Mouse (Mus musculus) kidney, postnatal 0 days (tissue): Measurements from ENCODE around the gene Ppp6r1. TPM values are rescaled to one million over a fixed set of nuclear protein-coding genes. Genes with fewer than 3 reads are reported as not detected.

Experiments used
- polyA plus RNA-seq: library from polyadenylated mRNA; unstranded; fragments of >200 nt; fragmentation: Nextera tagmentation; extraction: Ambion mirVana; gene quantifications from 2 replicates; pipeline ENCODE4 v1.2.1, GENCODE M21; 2015

The Ppp6r1 gene
- polyA plus RNA-seq, 1 experiment from 2014 or later, result 5.1 TPM

Other genes starting within 250 kb of the Ppp6r1 start
- 24.3 and 26.5 TPM in 2 replicates for gene Rdh13, start 213.4 kb downstream of the Ppp6r1 start, polyA plus RNA-seq
- 5.8 and 12.8 TPM in 2 replicates for gene Eps8l1, start 198.3 kb downstream of the Ppp6r1 start, polyA plus RNA-seq
- gene Ppp1r12c, start 157.3 kb downstream of the Ppp6r1 start, polyA plus RNA-seq, result 31.3 and 33.8 TPM in 2 replicates
- gene Tnnt1, start 142.6 kb downstream of the Ppp6r1 start, polyA plus RNA-seq, result 10.8 and 15.2 TPM in 2 replicates
- gene Tnni3, start 134.8 kb downstream of the Ppp6r1 start, polyA plus RNA-seq, result 5.6 and 6.3 TPM in 2 replicates
- gene Dnaaf3, start 126.6 kb downstream of the Ppp6r1 start, polyA plus RNA-seq, result 2.0 and 2.5 TPM in 2 replicates
- 6.4 and 6.6 TPM in 2 replicates for gene Syt5, start 111.5 kb downstream of the Ppp6r1 start, polyA plus RNA-seq
- gene Ptprh, start 55.0 kb downstream of the Ppp6r1 start, polyA plus RNA-seq, result 0.13 and 0.31 TPM in 2 replicates
- 0.56 and 0.80 TPM in 2 replicates for gene Tmem86b, start 27.6 kb downstream of the Ppp6r1 start, polyA plus RNA-seq
- 99.7 and 99.9 TPM in 2 replicates for gene Hspbp1, start 26.0 kb upstream of the Ppp6r1 start, polyA plus RNA-seq
- gene Brsk1, start 31.6 kb upstream of the Ppp6r1 start, polyA plus RNA-seq, result 0.71 and 0.78 TPM in 2 replicates
- 0.06 and 0.12 TPM in 2 replicates for gene Tmem150b, start 66.2 kb upstream of the Ppp6r1 start, polyA plus RNA-seq
- gene Kmt5c, start 81.1 kb upstream of the Ppp6r1 start, polyA plus RNA-seq, result 61.2 and 64.8 TPM in 2 replicates
- gene Cox6b2, start 94.1 kb upstream of the Ppp6r1 start, polyA plus RNA-seq, result 70.7 and 84.0 TPM in 2 replicates
- gene Fam71e2, start 112.3 kb upstream of the Ppp6r1 start, polyA plus RNA-seq, result not detected in 2 replicates
- gene Il11, start 123.8 kb upstream of the Ppp6r1 start, polyA plus RNA-seq, result 0.14 and 0.20 TPM in 2 replicates
- gene Tmem190, start 123.9 kb upstream of the Ppp6r1 start, polyA plus RNA-seq, result 0.70 TPM in 1 of 2 replicates, not detected in the other
- gene Tmem238, start 130.6 kb upstream of the Ppp6r1 start, polyA plus RNA-seq, result 35.9 and 40.4 TPM in 2 replicates
- 453 and 480 TPM in 2 replicates for gene Rpl28, start 133.9 kb upstream of the Ppp6r1 start, polyA plus RNA-seq
- 198 and 203 TPM in 2 replicates for gene Ube2s, start 153.6 kb upstream of the Ppp6r1 start, polyA plus RNA-seq
- gene Shisa7, start 185.7 kb upstream of the Ppp6r1 start, polyA plus RNA-seq, result 0.62 and 0.67 TPM in 2 replicates
- gene Isoc2b, start 211.2 kb upstream of the Ppp6r1 start, polyA plus RNA-seq, result 11.0 and 12.4 TPM in 2 replicates
- gene Isoc2a, start 218.1 kb upstream of the Ppp6r1 start, polyA plus RNA-seq, result 0.72 and 0.77 TPM in 2 replicates
- gene Gm36210, start 247.5 kb upstream of the Ppp6r1 start, polyA plus RNA-seq, result not detected in 2 replicates